Mouse (Mus musculus): ENCODE measurements around the gene Nrxn3.

DNA sequence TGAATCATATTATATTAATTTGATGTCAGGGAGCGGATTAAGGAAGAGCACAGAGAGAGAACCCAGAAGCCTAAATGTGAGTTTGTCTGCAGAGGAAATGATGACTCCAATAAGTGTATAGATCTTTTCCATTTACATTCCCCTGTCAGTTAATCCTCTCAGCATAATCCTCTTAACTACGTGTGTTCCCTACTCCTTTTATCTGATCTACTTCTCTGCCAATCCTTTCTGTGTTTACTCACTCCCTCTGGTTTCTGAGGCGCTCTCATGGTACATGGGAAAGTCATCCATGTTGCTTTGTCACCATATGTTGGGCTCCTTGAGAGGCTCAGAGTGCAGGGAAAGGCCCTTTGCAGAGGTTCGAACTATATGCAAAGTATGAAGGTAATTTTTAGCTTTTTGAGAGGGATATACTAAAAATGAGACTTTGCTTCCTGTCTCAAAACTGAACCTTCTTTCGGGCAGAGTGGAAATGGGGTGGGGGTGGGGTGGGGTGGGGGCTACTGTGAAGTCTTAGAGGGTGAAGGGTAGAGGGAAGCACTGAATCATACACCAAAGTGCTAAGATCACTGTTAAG, 350.6 kb downstream of the Nrxn3 start:
- no peak for TF ChIP-seq POLR2A (IDR thresholded peaks at IDR 0.05; ENCODE audit: borderline replicate concordance, control insufficient read depth, low read depth, low read length)
- no peak for TF ChIP-seq CTCF (IDR thresholded peaks at IDR 0.05; ENCODE audit: control insufficient read depth, insufficient read depth, low read length)
